Mouse (Mus musculus): Measurements from ENCODE around the gene H2-M10.3.
"Not testable (repeated sequence)": the region's sequence is repeated elsewhere in the genome, so short reads cannot be mapped to it uniquely, and the experiment has no call there.

The H2-M10.3 gene

DNA sequence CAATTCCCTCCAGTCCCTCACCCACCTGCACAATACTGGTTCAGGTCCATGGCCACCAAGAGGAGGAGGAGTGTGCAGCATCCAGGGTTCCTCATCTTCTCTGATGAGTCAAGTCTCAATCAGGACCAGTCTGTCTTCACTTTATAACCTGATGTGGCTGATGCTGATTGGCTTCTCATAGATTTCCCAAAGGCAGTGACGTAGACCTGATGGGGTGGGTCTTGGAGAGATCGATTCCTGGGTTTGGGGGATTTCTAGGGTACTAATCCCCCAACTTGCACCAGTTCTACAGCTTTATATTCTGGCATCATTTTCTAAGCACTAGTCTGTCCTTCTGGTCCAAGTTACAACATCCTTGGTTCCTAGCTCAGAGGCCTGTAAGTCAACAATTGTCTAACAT, at the start of gene H2-M10.3:
Gene H2-M10.3 (minus strand): TSS at position 101 of the 400 bp plus-strand sequence.
- DNase-seq (ENCODE audit: extremely low spot score, low read depth, low spot score) = not testable (repeated sequence)

DNA sequence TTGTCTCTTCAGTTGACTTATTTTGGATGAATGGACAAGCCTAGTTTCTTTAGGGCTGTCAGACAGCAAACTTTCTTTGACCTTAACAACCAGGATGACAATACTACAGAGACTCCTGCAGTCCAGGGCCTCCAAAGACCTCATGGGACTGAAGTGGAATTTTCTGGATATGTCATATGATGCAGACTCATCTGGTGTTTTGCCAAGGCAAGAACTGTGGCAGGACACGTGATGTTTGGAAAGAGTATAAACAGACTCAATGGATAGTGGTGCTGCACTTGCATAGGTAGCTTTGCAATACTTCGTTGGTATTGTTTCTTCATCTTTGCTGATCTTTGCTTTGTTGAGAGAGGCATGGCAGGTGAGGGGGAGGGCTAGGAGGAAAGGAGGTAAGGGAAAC, 49.2 kb upstream of the H2-M10.3 start:
- DNase-seq (ENCODE audit: extremely low spot score, low read depth, low spot score) = no peak

DNA sequence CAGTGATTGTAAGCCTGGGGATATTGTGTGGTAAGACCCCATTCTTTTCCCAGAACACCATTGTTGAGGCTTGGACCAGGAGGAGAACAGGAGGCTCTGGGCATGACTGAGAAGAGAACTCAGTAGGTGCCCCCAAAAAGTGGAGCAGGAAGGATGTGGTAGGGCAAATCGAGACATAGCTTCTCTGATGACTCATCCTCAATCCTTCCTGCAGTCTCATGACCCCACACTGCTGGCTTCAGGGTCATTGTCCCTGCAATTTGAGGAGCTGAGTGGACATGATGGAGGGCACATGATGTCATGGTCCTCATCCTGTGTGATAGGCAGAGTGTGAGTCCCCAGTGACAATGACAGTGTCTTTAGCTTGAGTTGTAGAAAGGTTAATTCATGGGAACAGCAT, 47.2 kb upstream of the H2-M10.3 start:
- DNase-seq (ENCODE audit: extremely low spot score, low read depth, low spot score) = no peak

DNA sequence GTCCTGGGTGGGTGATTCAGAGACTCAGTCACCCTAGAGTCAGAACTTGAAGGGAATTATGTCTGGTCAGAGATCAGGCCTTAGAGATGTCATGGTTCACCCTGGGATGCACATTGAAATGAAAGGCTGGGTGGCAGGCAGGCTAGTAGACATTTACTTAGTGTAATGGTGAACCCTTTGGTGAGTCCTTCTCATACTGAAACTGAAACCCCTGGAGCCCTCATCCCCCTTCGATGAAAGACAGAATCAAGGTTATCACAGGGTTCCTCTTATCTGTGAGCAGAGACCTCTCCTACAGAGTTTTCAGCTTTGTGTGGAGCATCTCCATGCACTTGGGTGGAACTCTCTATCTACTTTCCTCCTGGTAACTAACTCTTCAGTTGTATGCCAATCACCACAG, 46.1 kb upstream of the H2-M10.3 start:
- no peak for DNase-seq (ENCODE audit: extremely low spot score, low read depth, low spot score)

DNA sequence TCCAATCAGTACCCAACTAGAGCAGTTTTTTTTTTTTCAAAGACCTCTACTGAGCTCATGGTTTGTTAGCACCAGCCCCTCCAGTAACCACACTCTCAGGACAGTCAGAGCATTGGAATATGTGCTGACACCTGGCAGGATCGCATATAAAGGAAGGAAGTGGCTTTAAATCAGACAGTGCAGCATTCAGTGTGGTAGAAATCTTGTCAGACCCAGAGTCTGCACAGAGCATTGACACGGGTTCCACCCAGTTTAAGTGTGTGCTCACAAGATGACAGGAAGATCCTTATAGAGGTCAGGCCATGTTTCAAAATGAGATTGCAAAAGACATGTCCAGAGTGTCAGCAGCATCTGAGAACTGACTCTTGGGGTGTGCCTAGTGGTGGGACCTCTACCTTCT, 21.7 kb upstream of the H2-M10.3 start:
- DNase-seq (ENCODE audit: extremely low spot score, low read depth, low spot score) = no peak

DNA sequence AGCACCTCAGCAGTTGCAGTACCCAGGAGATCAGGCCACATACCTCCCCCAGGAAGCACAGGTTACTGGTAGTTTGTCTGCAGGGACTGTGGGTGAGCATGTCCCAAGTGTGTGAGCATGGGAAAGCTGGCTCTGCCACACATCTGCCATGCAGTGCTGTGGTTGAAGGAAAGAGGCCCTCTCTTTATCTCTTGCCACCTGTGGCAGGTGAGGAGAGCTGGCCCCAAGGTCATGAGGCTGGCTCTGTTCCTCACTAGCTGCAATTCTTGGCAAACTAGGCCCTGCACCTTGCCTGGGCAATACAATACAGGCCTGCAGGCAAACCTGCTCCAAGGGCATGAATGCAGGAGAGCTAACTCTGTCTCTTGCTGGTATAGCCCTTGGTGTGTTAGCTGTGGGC, 5.8 kb downstream of the H2-M10.3 start:
- not testable (repeated sequence) for DNase-seq (ENCODE audit: extremely low spot score, low read depth, low spot score)

DNA sequence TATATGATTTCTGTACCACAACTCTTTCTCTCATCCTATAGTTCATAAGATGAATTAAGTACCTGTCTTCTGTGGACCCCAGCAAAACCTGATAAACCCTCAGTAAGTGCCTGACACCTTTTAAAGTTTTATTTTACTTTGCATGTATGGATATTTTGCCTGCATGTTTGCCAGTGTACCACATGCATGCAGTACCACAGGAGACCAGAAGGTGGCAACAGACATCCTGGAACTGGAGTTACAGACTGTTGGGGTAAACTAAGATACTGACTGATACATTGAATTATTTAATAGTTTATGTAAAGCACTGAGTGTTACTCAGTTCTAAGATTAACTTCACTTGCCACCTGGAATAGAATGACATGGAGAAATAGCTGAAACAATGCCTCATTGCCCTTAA, 10.7 kb downstream of the H2-M10.3 start:
- not testable (repeated sequence) for DNase-seq (ENCODE audit: extremely low spot score, low read depth, low spot score)

DNA sequence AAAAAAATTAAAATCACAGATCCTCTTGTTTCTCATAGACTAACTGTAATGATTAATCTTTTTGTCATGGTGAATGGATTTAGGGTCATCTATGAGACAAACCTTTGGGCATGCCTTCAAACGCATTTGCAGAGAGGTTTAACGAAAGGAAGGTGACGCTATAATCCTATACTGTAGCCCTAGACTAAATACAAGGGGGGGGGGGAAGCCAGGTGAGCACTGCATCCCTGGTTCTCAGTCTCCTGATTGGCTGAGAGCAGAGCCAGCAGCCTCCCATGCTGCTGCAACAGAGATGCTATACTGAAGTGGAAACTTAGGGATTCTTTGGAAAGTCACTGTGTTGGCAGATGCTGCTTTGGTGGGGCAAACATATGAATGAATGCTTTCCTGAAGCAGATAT, 12.5 kb downstream of the H2-M10.3 start:
- no peak for DNase-seq (ENCODE audit: extremely low spot score, low read depth, low spot score)

DNA sequence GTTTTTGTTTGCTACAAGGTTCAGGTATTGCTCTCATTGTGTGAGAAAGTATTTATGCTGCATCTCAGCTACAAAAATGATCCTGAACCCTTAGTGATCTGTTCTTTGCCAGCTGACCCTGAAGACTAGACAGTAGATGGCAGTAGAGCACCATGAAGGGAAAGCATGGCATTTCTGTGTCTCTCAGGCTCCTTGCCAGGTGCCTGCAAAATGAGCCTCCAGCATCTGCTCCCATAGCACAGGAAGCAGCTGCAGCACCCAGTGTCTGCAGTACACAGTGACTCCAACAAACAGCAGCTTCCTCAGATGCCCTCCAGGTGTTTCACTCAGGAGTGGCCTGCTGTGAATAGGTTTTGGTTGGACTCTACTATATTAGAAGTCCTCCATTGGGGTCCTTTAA, 12.9 kb downstream of the H2-M10.3 start:
- DNase-seq (ENCODE audit: extremely low spot score, low read depth, low spot score) = not testable (repeated sequence)

DNA sequence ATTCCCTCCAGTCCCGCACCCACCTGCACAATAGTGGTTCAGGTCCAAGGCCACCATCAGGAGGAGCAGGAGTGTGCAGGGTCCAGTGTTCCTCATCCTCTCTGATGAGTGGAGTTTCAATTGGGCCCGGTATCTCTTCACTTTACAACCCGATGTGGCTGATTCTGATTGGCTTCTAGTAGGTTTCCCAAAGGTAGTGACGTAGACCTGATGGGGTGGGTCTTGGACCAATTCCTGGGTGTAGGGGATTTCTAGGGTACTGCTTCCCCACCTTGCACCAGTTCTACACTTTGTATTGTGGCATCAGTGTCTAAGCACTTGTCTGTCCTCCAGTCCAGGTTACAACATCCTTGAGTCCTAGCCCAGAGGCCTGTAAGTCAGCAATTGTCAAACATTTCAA, 42.2 kb downstream of the H2-M10.3 start, which contains the start of gene H2-M10.1:
Gene H2-M10.1 (minus strand): TSS at position 101 of the 400 bp plus-strand sequence.
- DNase-seq (ENCODE audit: extremely low spot score, low read depth, low spot score) = no peak

DNA sequence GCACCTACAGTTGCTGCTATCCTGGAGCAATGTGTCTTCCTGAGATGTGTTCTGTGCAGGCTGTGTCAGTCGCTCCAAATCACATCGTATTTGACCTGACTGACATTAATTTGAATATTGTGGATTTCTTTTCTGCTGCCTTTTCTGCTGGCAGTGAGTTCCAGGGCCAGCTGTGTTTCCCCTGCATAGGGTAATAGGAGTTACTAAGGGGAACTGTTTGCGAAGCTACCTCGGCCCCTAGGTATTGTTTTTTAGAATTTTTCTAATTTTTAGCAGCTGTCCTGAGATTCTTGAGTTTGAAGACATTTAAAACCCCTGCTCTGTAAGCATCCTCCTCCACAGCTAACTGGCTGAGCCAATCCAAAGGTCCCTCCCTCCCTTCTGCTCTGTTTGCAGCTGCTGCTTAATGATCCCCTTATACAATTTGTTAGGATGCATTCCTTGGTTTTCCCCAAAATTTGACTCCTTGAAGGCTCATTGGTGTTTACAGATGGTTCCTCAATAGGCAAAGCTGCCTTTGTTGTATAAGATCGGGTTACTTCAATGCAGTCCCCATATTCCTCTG, 52.4 kb downstream of the H2-M10.3 start:
- DNase-seq (ENCODE audit: extremely low spot score, low read depth, low spot score) = no peak

DNA sequence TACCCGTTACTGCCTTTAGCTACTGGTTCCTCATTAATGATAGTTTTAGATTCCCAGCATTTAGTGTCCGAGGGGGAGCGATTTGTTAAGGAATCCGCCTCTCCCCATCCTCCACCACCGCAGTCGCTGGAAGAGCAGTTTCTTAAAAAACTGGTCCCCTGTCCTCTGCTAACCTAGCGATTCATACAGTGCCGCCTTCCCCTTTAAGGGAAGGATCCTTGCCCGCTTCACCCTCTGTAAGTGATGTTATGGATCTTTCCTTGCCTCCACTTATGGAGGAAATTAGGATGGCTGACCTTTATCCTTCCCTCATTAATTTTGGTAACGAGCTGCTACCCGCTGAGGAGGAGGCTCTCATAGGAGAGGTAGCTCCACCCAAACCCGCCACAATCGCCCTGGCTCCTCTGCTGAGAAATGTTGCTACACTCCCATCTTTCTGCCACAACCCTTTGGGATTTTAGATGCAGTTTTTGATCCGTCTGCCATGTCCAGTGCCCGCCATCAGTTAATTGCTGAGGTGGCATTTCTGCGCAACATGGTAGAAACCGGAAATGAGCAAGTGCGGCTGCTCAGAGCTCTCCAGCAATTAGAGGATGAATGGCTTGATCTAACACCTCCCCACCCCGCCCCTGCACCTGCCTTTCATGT, 53.1 kb downstream of the H2-M10.3 start:
- DNase-seq (ENCODE audit: extremely low spot score, low read depth, low spot score) = peak; percentile 14
